Mouse (Mus musculus): ENCODE data around the gene Keap1. TPM values are rescaled to one million over a fixed set of nuclear protein-coding genes. Genes with fewer than 3 reads are reported as not detected.
"Not testable (repeated sequence)": the region's sequence is repeated elsewhere in the genome, so short reads cannot be mapped to it uniquely, and the experiment has no call there.

Keap1 gene
- polyA plus RNA-seq, 1 experiment from 2014 or later: 34.2 TPM

GRCm38 (mm10) chr9:21275727-21276126 lies 36.6 kb upstream of the Keap1 start:
- WGBS: 92% methylated on average over 12 of the region's 12 CpGs
- Histone ChIP-seq H3K4me1 (ENCODE audit: control insufficient read depth, insufficient read depth, low read length) (no peaks in the 10 kb centered on the region), H3K4me2 (replicated peaks; ENCODE audit: low read depth, low read length) (no peak overlapping the region), H3K27me3 (ENCODE audit: control insufficient read depth, insufficient read depth, low read length) (no peaks in the 10 kb centered on the region), H3K9ac (ENCODE audit: low read depth, low read length) (no peak overlapping the region), H3K36me3 (ENCODE audit: control insufficient read depth, insufficient read depth, low read length) (peaks cover 89% of the 10 kb centered on the region), H3K27ac (ENCODE audit: low read depth, low read length) (no peak overlapping the region), H3K4me3 (ENCODE audit: low read length) (no peak overlapping the region), H3K9me3 (ENCODE audit: control insufficient read depth, low read length) (no peaks in the 10 kb centered on the region)
- ATAC-seq (ENCODE audit: low FRiP score, low TSS enrichment): no peak; the same call in 1 of the 2 replicates

GRCm38 (mm10) chr9:21275013-21275710 lies 36.0 kb upstream of the Keap1 start:
- no peak overlapping the region for H3K9ac ChIP-seq (ENCODE audit: low read depth, low read length)
- H3K36me3 ChIP-seq (ENCODE audit: control insufficient read depth, insufficient read depth, low read length): peaks cover 91% of the 10 kb centered on the region
- no peak overlapping the region for H3K4me3 ChIP-seq (ENCODE audit: low read length)
- no peak overlapping the region for H3K4me2 ChIP-seq (replicated peaks; ENCODE audit: low read depth, low read length)
- no peaks in the 10 kb centered on the region for H3K27me3 ChIP-seq (ENCODE audit: control insufficient read depth, insufficient read depth, low read length)
- H3K4me1 ChIP-seq (ENCODE audit: control insufficient read depth, insufficient read depth, low read length): no peaks in the 10 kb centered on the region
- ATAC-seq (ENCODE audit: low FRiP score, low TSS enrichment): no peak
- no peak overlapping the region for H3K27ac ChIP-seq (ENCODE audit: low read depth, low read length)
- 88% methylated on average over 7 of the region's 7 CpGs for WGBS
- no peaks in the 10 kb centered on the region for H3K9me3 ChIP-seq (ENCODE audit: control insufficient read depth, low read length)

- Histone ChIP-seq H3K27ac (ENCODE audit: low read depth, low read length) (no peak overlapping the region), H3K27me3 (ENCODE audit: control insufficient read depth, insufficient read depth, low read length) (no peaks in the 10 kb centered on the region), H3K9ac (ENCODE audit: low read depth, low read length) (no peak overlapping the region), H3K36me3 (ENCODE audit: control insufficient read depth, insufficient read depth, low read length) (peaks cover 91% of the 10 kb centered on the region), H3K9me3 (ENCODE audit: control insufficient read depth, low read length) (no peaks in the 10 kb centered on the region), H3K4me3 (ENCODE audit: low read length) (no peak overlapping the region), H3K4me1 (ENCODE audit: control insufficient read depth, insufficient read depth, low read length) (no peaks in the 10 kb centered on the region), H3K4me2 (replicated peaks; ENCODE audit: low read depth, low read length) (no peak overlapping the region)
- no peak for ATAC-seq (ENCODE audit: low FRiP score, low TSS enrichment)
- 91% methylated on average over 3 of the region's 3 CpGs for WGBS
Measured at GRCm38 (mm10) chr9:21274336-21274735, 35.2 kb upstream of the Keap1 start.

GRCm38 (mm10) chr9:21273520-21274228 lies 34.5 kb upstream of the Keap1 start:
- no peak for ATAC-seq (ENCODE audit: low FRiP score, low TSS enrichment)
- Histone ChIP-seq H3K36me3 (ENCODE audit: control insufficient read depth, insufficient read depth, low read length) (peaks cover 90% of the 10 kb centered on the region), H3K9ac (ENCODE audit: low read depth, low read length) (no peak overlapping the region), H3K27me3 (ENCODE audit: control insufficient read depth, insufficient read depth, low read length) (no peaks in the 10 kb centered on the region), H3K4me2 (replicated peaks; ENCODE audit: low read depth, low read length) (no peak overlapping the region), H3K27ac (ENCODE audit: low read depth, low read length) (no peak overlapping the region), H3K4me1 (ENCODE audit: control insufficient read depth, insufficient read depth, low read length) (no peaks in the 10 kb centered on the region), H3K4me3 (ENCODE audit: low read length) (no peak overlapping the region), H3K9me3 (ENCODE audit: control insufficient read depth, low read length) (no peaks in the 10 kb centered on the region)
- WGBS: 72% methylated on average over 7 of the region's 7 CpGs

GRCm38 (mm10) chr9:21273094-21273493 lies 33.9 kb upstream of the Keap1 start:
- H3K4me1 ChIP-seq (ENCODE audit: control insufficient read depth, insufficient read depth, low read length): no peaks in the 10 kb centered on the region
- no peak overlapping the region for H3K4me3 ChIP-seq (ENCODE audit: low read length)
- no peak overlapping the region for H3K9ac ChIP-seq (ENCODE audit: low read depth, low read length)
- ATAC-seq (ENCODE audit: low FRiP score, low TSS enrichment): no peak
- H3K4me2 ChIP-seq (replicated peaks; ENCODE audit: low read depth, low read length): no peak overlapping the region
- H3K36me3 ChIP-seq (ENCODE audit: control insufficient read depth, insufficient read depth, low read length): peaks cover 91% of the 10 kb centered on the region
- no peaks in the 10 kb centered on the region for H3K27me3 ChIP-seq (ENCODE audit: control insufficient read depth, insufficient read depth, low read length)
- H3K27ac ChIP-seq (ENCODE audit: low read depth, low read length): no peak overlapping the region
- H3K9me3 ChIP-seq (ENCODE audit: control insufficient read depth, low read length): no peaks in the 10 kb centered on the region
- WGBS: 82% methylated on average over 8 of the region's 8 CpGs

GRCm38 (mm10) chr9:21272391-21272790 lies 33.2 kb upstream of the Keap1 start:
- no peaks in the 10 kb centered on the region for H3K9me3 ChIP-seq (ENCODE audit: control insufficient read depth, low read length)
- H3K4me2 ChIP-seq (replicated peaks; ENCODE audit: low read depth, low read length): no peak overlapping the region
- no peak for ATAC-seq (ENCODE audit: low FRiP score, low TSS enrichment)
- H3K36me3 ChIP-seq (ENCODE audit: control insufficient read depth, insufficient read depth, low read length): peaks cover 92% of the 10 kb centered on the region
- 94% methylated on average over 9 of the region's 9 CpGs for WGBS
- H3K4me1 ChIP-seq (ENCODE audit: control insufficient read depth, insufficient read depth, low read length): no peaks in the 10 kb centered on the region
- no peaks in the 10 kb centered on the region for H3K27me3 ChIP-seq (ENCODE audit: control insufficient read depth, insufficient read depth, low read length)
- H3K4me3 ChIP-seq (ENCODE audit: low read length): no peak overlapping the region
- H3K9ac ChIP-seq (ENCODE audit: low read depth, low read length): no peak overlapping the region
- H3K27ac ChIP-seq (ENCODE audit: low read depth, low read length): no peak overlapping the region

- H3K4me1 ChIP-seq (ENCODE audit: control insufficient read depth, insufficient read depth, low read length): peaks cover 15% of the 10 kb centered on the region
- not testable (repeated sequence) for H3K9ac ChIP-seq (ENCODE audit: low read depth, low read length); H3K4me2 ChIP-seq (replicated peaks; ENCODE audit: low read depth, low read length); H3K27ac ChIP-seq (ENCODE audit: low read depth, low read length); ATAC-seq (ENCODE audit: low FRiP score, low TSS enrichment); H3K27me3 ChIP-seq (ENCODE audit: control insufficient read depth, insufficient read depth, low read length); H3K4me3 ChIP-seq (ENCODE audit: low read length); H3K9me3 ChIP-seq (ENCODE audit: control insufficient read depth, low read length)
- WGBS: 88% methylated on average over 5 of the region's 5 CpGs
- H3K36me3 ChIP-seq (ENCODE audit: control insufficient read depth, insufficient read depth, low read length): peaks cover 74% of the 10 kb centered on the region
Measured at GRCm38 (mm10) chr9:21269590-21269989, 30.4 kb upstream of the Keap1 start.

- no peak for ATAC-seq (ENCODE audit: low FRiP score, low TSS enrichment)
- 96% methylated on average over 16 of the region's 16 CpGs for WGBS
- H3K4me1 ChIP-seq (ENCODE audit: control insufficient read depth, insufficient read depth, low read length): peaks cover 18% of the 10 kb centered on the region
- H3K4me3 ChIP-seq (ENCODE audit: low read length): no peak overlapping the region
- no peaks in the 10 kb centered on the region for H3K9me3 ChIP-seq (ENCODE audit: control insufficient read depth, low read length)
- H3K27ac ChIP-seq (ENCODE audit: low read depth, low read length): no peak overlapping the region
- H3K27me3 ChIP-seq (ENCODE audit: control insufficient read depth, insufficient read depth, low read length): no peaks in the 10 kb centered on the region
- no peak overlapping the region for H3K4me2 ChIP-seq (replicated peaks; ENCODE audit: low read depth, low read length)
- H3K9ac ChIP-seq (ENCODE audit: low read depth, low read length): no peak overlapping the region
- H3K36me3 ChIP-seq (ENCODE audit: control insufficient read depth, insufficient read depth, low read length): peaks cover 61% of the 10 kb centered on the region
Measured at GRCm38 (mm10) chr9:21268305-21268704, 29.1 kb upstream of the Keap1 start.

GRCm38 (mm10) chr9:21266889-21267288 lies 27.7 kb upstream of the Keap1 start:
- peaks cover 46% of the 10 kb centered on the region for H3K36me3 ChIP-seq (ENCODE audit: control insufficient read depth, insufficient read depth, low read length)
- no peak overlapping the region for H3K27ac ChIP-seq (ENCODE audit: low read depth, low read length)
- ATAC-seq (ENCODE audit: low FRiP score, low TSS enrichment): no peak
- no peak overlapping the region for H3K9ac ChIP-seq (ENCODE audit: low read depth, low read length)
- no peak overlapping the region for H3K4me2 ChIP-seq (replicated peaks; ENCODE audit: low read depth, low read length)
- H3K9me3 ChIP-seq (ENCODE audit: control insufficient read depth, low read length): no peaks in the 10 kb centered on the region
- WGBS: 84% methylated on average over 5 of the region's 5 CpGs
- H3K27me3 ChIP-seq (ENCODE audit: control insufficient read depth, insufficient read depth, low read length): no peaks in the 10 kb centered on the region
- no peak overlapping the region for H3K4me3 ChIP-seq (ENCODE audit: low read length)
- H3K4me1 ChIP-seq (ENCODE audit: control insufficient read depth, insufficient read depth, low read length): peaks cover 18% of the 10 kb centered on the region
